Mouse (Mus musculus) MEL (cell line): ENCODE measurements around the gene Nadk2. TPM values are rescaled to one million over a fixed set of nuclear protein-coding genes. Genes with fewer than 3 reads are reported as not detected.

Experiments
- DNase-seq: peaks from one replicate; pipeline ENCODE4 v3.0.0; 2011; ENCODE audit warnings: low read depth, low spot score
- H3K27ac ChIP-seq: 2 replicates; pipeline ENCODE4 v1.5.1; 2012; ENCODE audit warnings: low read depth, mild to moderate bottlenecking, control low read depth, low read length, moderate library complexity; ENCODE audit not compliant: control insufficient read depth
- H3K27me3 ChIP-seq, 2 experiments: fragments of 150-350 bp in 1 of 2; sonication (generic) in 1 of 2; 2 replicates each; pipeline ENCODE4 v1.6.1; 2012; ENCODE audit warnings: low read length in 2 of 2, mild to moderate bottlenecking in 2 of 2, improper control_type of control experiment in 1 of 2, moderate library complexity in 1 of 2; ENCODE audit not compliant: insufficient read depth in 2 of 2, control insufficient read depth in 1 of 2
- H3K36me3 ChIP-seq, 2 experiments: 2 replicates each; pipeline ENCODE4 v1.6.1; 2012 to 2014; ENCODE audit warnings: low read length in 2 of 2, improper control_type of control experiment in 1 of 2, inconsistent platforms in 1 of 2, mild to moderate bottlenecking in 1 of 2; ENCODE audit not compliant: insufficient read depth in 2 of 2, control insufficient read depth in 1 of 2
- H3K4me1 ChIP-seq, 2 experiments: fragments of 150-350 bp in 1 of 2; sonication (generic) in 1 of 2; 2 replicates each; pipeline ENCODE4 v1.6.1; 2012; ENCODE audit warnings: low read length in 2 of 2, improper control_type of control experiment in 1 of 2, mild to moderate bottlenecking in 1 of 2; ENCODE audit not compliant: insufficient read depth in 2 of 2, control insufficient read depth in 1 of 2
- H3K4me3 ChIP-seq, 2 experiments: fragments of 150-350 bp in 1 of 2; sonication (generic) in 1 of 2; 2 replicates each; pipeline ENCODE4 v1.5.1; 2012; ENCODE audit warnings: low read depth in 2 of 2, low read length in 2 of 2, mild to moderate bottlenecking in 2 of 2, moderate library complexity in 2 of 2, control low read depth in 1 of 2, improper control_type of control experiment in 1 of 2; ENCODE audit not compliant: control insufficient read depth in 1 of 2, insufficient read depth in 1 of 2
- H3K79me2 ChIP-seq: 2 replicates; pipeline ENCODE4 v1.6.1; 2012; ENCODE audit warnings: mild to moderate bottlenecking, low read length, moderate library complexity; ENCODE audit not compliant: control insufficient read depth, poor library complexity, insufficient read depth
- H3K9ac ChIP-seq: 2 replicates; pipeline ENCODE4 v1.6.1; 2012; ENCODE audit warnings: low read depth, mild to moderate bottlenecking, control low read depth, low read length, moderate library complexity; ENCODE audit not compliant: control insufficient read depth, poor library complexity, severe bottlenecking
- H3K9me3 ChIP-seq: fragments of 150-350 bp; sonication (generic); replicated peaks from 2 replicates; pipeline ENCODE4 v1.6.1; 2012; ENCODE audit warnings: mild to moderate bottlenecking, low read length, improper control_type of control experiment, moderate library complexity; ENCODE audit not compliant: insufficient read depth
- BHLHE40 ChIP-seq: IDR thresholded peaks from 2 replicates; pipeline ENCODE4 v1.6.1; 2012; ENCODE audit warnings: low read depth, mild to moderate bottlenecking, inconsistent platforms, low read length, improper control_type of control experiment, borderline replicate concordance
- CHD1 ChIP-seq: IDR thresholded peaks from 2 replicates; pipeline ENCODE4 v1.6.1; 2012; ENCODE audit warnings: low read depth, mild to moderate bottlenecking, inconsistent platforms, low read length, improper control_type of control experiment
- CHD2 ChIP-seq: IDR thresholded peaks from 2 replicates; pipeline ENCODE4 v1.6.1; 2011; ENCODE audit warnings: low read length, improper control_type of control experiment
- CTCF ChIP-seq, 3 experiments: IDR thresholded peaks in 2 of 3; conservative IDR thresholded peaks in 1 of 3; 2 replicates each; pipeline ENCODE4 v1.5.1; 2011 to 2012; ENCODE audit warnings: low read length in 3 of 3, low read depth in 2 of 3, mild to moderate bottlenecking in 2 of 3, improper control_type of control experiment in 1 of 3, inconsistent platforms in 1 of 3, mixed read lengths in 1 of 3, moderate library complexity in 1 of 3; ENCODE audit not compliant: control insufficient read depth in 1 of 3, insufficient read depth in 1 of 3, poor library complexity in 1 of 3, severe bottlenecking in 1 of 3
- ELF1 ChIP-seq: IDR thresholded peaks from 2 replicates; pipeline ENCODE4 v1.6.1; 2014; ENCODE audit warnings: low read depth, mild to moderate bottlenecking, inconsistent platforms, low read length, improper control_type of control experiment, moderate library complexity
- EP300 ChIP-seq, 2 experiments: IDR thresholded peaks; 2 replicates each; pipeline ENCODE4 v1.6.1; 2011; ENCODE audit warnings: improper control_type of control experiment in 2 of 2, low read length in 2 of 2, low read depth in 1 of 2, mild to moderate bottlenecking in 1 of 2
- ETS1 ChIP-seq: IDR thresholded peaks from 2 replicates; pipeline ENCODE4 v1.6.1; 2012; ENCODE audit warnings: low read depth, mild to moderate bottlenecking, inconsistent platforms, low read length, improper control_type of control experiment, moderate library complexity
- HCFC1 ChIP-seq: IDR thresholded peaks from 2 replicates; pipeline ENCODE4 v1.6.1; 2012; ENCODE audit warnings: low read depth, mild to moderate bottlenecking, inconsistent platforms, low read length, improper control_type of control experiment, moderate library complexity
- MAFK ChIP-seq: IDR thresholded peaks from 2 replicates; pipeline ENCODE4 v1.6.1; 2011; ENCODE audit warnings: low read depth, mild to moderate bottlenecking, low read length, improper control_type of control experiment, borderline replicate concordance
- MAX ChIP-seq: IDR thresholded peaks from 2 replicates; pipeline ENCODE4 v1.6.1; 2011; ENCODE audit warnings: low read length, improper control_type of control experiment
- MAZ ChIP-seq: IDR thresholded peaks from 2 replicates; pipeline ENCODE4 v1.6.1; 2012; ENCODE audit warnings: low read depth, mild to moderate bottlenecking, inconsistent platforms, low read length, improper control_type of control experiment
- MEF2A ChIP-seq: IDR thresholded peaks from 2 replicates; pipeline ENCODE4 v1.6.1; 2014; ENCODE audit warnings: low read depth, mild to moderate bottlenecking, inconsistent platforms, low read length, improper control_type of control experiment; ENCODE audit not compliant: poor library complexity, insufficient replicate concordance, severe bottlenecking; ENCODE audit errors: extremely low read depth
- MXI1 ChIP-seq: IDR thresholded peaks from 2 replicates; pipeline ENCODE4 v1.6.1; 2011; ENCODE audit warnings: mild to moderate bottlenecking, low read depth, low read length, improper control_type of control experiment
- MYC ChIP-seq: IDR thresholded peaks from 2 replicates; pipeline ENCODE4 v1.6.1; 2011; ENCODE audit warnings: low read depth, mild to moderate bottlenecking, low read length, improper control_type of control experiment, moderate library complexity
- NRF1 ChIP-seq: IDR thresholded peaks from 2 replicates; pipeline ENCODE4 v1.6.1; 2014; ENCODE audit warnings: low read depth, mild to moderate bottlenecking, inconsistent platforms, low read length, improper control_type of control experiment, moderate library complexity; ENCODE audit not compliant: poor library complexity, insufficient read depth, severe bottlenecking
- POLR2A ChIP-seq, 2 experiments: IDR thresholded peaks; 2 replicates each; pipeline ENCODE4 v1.6.1; 2011 to 2012; ENCODE audit warnings: low read length in 2 of 2, mild to moderate bottlenecking in 2 of 2, control low read depth in 1 of 2, improper control_type of control experiment in 1 of 2, low read depth in 1 of 2, moderate library complexity in 1 of 2; ENCODE audit not compliant: control insufficient read depth in 1 of 2, insufficient read depth in 1 of 2, poor library complexity in 1 of 2
- POLR2AphosphoS2 ChIP-seq: IDR thresholded peaks from 2 replicates; pipeline ENCODE4 v1.6.1; 2011; ENCODE audit warnings: low read length, improper control_type of control experiment
- RAD21 ChIP-seq: IDR thresholded peaks from 2 replicates; pipeline ENCODE4 v1.6.1; 2011; ENCODE audit warnings: mild to moderate bottlenecking, low read depth, low read length, improper control_type of control experiment
- RCOR1 ChIP-seq: IDR thresholded peaks from 2 replicates; pipeline ENCODE4 v1.6.1; 2012; ENCODE audit warnings: low read depth, mild to moderate bottlenecking, inconsistent platforms, low read length, improper control_type of control experiment
- SIN3A ChIP-seq: IDR thresholded peaks from 2 replicates; pipeline ENCODE4 v1.6.1; 2012; ENCODE audit warnings: low read length, improper control_type of control experiment, inconsistent platforms
- SMC3 ChIP-seq: IDR thresholded peaks from 2 replicates; pipeline ENCODE4 v1.6.1; 2011; ENCODE audit warnings: low read depth, low read length, improper control_type of control experiment
- TAL1 ChIP-seq: IDR thresholded peaks from 2 replicates; pipeline ENCODE4 v1.6.1; 2012; ENCODE audit warnings: mild to moderate bottlenecking, inconsistent platforms, low read length, moderate library complexity, mixed read lengths
- TBP ChIP-seq: IDR thresholded peaks from 2 replicates; pipeline ENCODE4 v1.8.0; 2011; ENCODE audit warnings: low read depth, low read length, improper control_type of control experiment
- TCF12 ChIP-seq: IDR thresholded peaks from 2 replicates; pipeline ENCODE4 v1.6.1; 2014; ENCODE audit warnings: low read depth, mild to moderate bottlenecking, inconsistent platforms, low read length, improper control_type of control experiment, moderate library complexity
- USF1 ChIP-seq: IDR thresholded peaks from 2 replicates; pipeline ENCODE4 v1.6.1; 2014; ENCODE audit warnings: low read depth, mild to moderate bottlenecking, inconsistent platforms, low read length, improper control_type of control experiment, moderate library complexity
- USF2 ChIP-seq, 2 experiments: IDR thresholded peaks; 2 replicates each; pipeline ENCODE4 v1.6.1; 2011 to 2012; ENCODE audit warnings: improper control_type of control experiment in 2 of 2, low read length in 2 of 2, borderline replicate concordance in 1 of 2, inconsistent platforms in 1 of 2, low read depth in 1 of 2, mild to moderate bottlenecking in 1 of 2; ENCODE audit not compliant: insufficient read depth in 1 of 2
- ZC3H11A ChIP-seq: IDR thresholded peaks from 2 replicates; pipeline ENCODE4 v1.6.1; 2012; ENCODE audit warnings: low read depth, mild to moderate bottlenecking, inconsistent platforms, low read length, improper control_type of control experiment
- ZKSCAN1 ChIP-seq: IDR thresholded peaks from 2 replicates; pipeline ENCODE4 v1.6.1; 2012; ENCODE audit warnings: low read depth, mild to moderate bottlenecking, inconsistent platforms, low read length, improper control_type of control experiment, moderate library complexity
- ZMIZ1 ChIP-seq: IDR thresholded peaks from 2 replicates; pipeline ENCODE4 v1.6.1; 2012; ENCODE audit warnings: low read depth, mild to moderate bottlenecking, inconsistent platforms, low read length, improper control_type of control experiment, moderate library complexity
- ZNF384 ChIP-seq: IDR thresholded peaks from 2 replicates; pipeline ENCODE4 v1.6.1; 2012; ENCODE audit warnings: low read depth, mild to moderate bottlenecking, inconsistent platforms, low read length, improper control_type of control experiment
- polyA plus RNA-seq, 2 experiments: library from polyadenylated mRNA; stranded (reverse) in 1 of 2; unstranded in 1 of 2; fragments of >175 nt in 1 of 2; fragments of >200 nt in 1 of 2; gene quantifications; 2 replicates each; pipeline versions ENCODE4 v1.2.1 to v1.2.4; 2012; ENCODE audit warnings: low replicate concordance in 2 of 2, low read depth in 1 of 2; ENCODE audit not compliant: insufficient read length in 2 of 2, insufficient read depth in 1 of 2, missing spikeins in 1 of 2
- total RNA-seq: library from RNA; depleted of rRNA; stranded (reverse); fragments of 300-350 nt; gene quantifications from 2 replicates; pipeline ENCODE4 v1.2.3, GENCODE M21; 2012

The Nadk2 gene
- total and polyA plus RNA-seq, 3 experiments = 168 to 659 (median 361) TPM

GRCm38 (mm10) chr15:9139447-9139846 lies 68.4 kb downstream of the Nadk2 start:
- H3K4me3 ChIP-seq = peak overlapping the region; percentile 64 to 84
- peak; percentile 59 for DNase-seq
- TF ChIP-seq CTCF (IDR thresholded peaks at IDR 0.05 in 2 of 3, conservative IDR thresholded peaks at IDR 0.05 in 1 of 3; ENCODE audit: control insufficient read depth in 1 of 3, insufficient read depth in 1 of 3, low read depth in 2 of 3, low read length in 3 of 3, poor library complexity in 1 of 3, severe bottlenecking in 1 of 3) = no peak
- 0 out of 2 replicates have a peak, but pooled peaks have one; percentile 22 for TF ChIP-seq USF1
- no peak; the same call in 1 of the 2 replicates for TF ChIP-seq MXI1
- TF ChIP-seq MYC = peak; percentile 51
- H3K36me3 ChIP-seq = peaks cover 3 to 26% of the 10 kb centered on the region in 2 experiments
- peaks cover 7 to 21% of the 10 kb centered on the region in 2 experiments for H3K4me1 ChIP-seq
- no peaks in the 10 kb centered on the region for H3K9me3 ChIP-seq
- H3K9ac ChIP-seq = peak overlapping the region; percentile 87
- H3K79me2 ChIP-seq = peaks cover 46% of the 10 kb centered on the region
- H3K27ac ChIP-seq = peak overlapping the region; percentile 65
- no peaks in the 10 kb centered on the region for H3K27me3 ChIP-seq

DNA sequence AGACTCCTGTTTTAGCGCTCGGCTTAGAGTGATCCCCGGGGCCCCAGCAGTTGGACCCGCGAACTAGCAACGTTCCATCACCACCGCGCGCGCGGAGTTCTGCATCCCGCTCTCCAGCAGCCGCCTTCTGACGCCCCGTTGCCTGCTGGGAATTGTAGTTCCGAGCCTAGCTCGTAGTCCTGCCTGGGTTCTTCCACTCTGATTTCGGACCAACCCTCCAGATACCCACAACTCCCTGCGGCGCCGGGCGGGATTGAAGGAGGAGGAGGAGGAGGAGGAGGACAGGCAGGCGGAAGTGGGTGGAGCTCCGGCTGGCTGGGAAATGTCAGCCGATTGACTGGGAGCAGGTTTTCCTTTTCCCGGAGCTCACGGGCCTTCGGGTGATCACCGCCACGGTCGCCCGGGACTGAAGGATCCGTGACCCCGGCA lies 69.2 kb downstream of the Nadk2 start, which contains the start of gene Lmbrd2:
Gene Lmbrd2 (plus strand): TSS at position 299 of the 429 bp plus-strand sequence.
- Histone ChIP-seq H3K79me2 (peaks cover 42% of the 10 kb centered on the region), H3K4me1 (peaks cover 7 to 21% of the 10 kb centered on the region in 2 experiments), H3K9me3 (no peaks in the 10 kb centered on the region), H3K36me3 (peaks cover 0 to 26% of the 10 kb centered on the region in 2 experiments), H3K27me3 (no peaks in the 10 kb centered on the region), H3K4me3 (peak within 1 kb of the TSS; percentile 70 to 84), H3K27ac (peak within 1 kb of the TSS; percentile 65), H3K9ac (peak within 1 kb of the TSS; percentile 87)
- peak; percentile 99 for DNase-seq
- TF ChIP-seq ELF1 (peak; percentile 91), BHLHE40 (no peak), TAL1 (no peak), MAFK (no peak), TCF12 (peak; percentile 55), MYC (peak; percentile 8; the same call in 1 of the 2 replicates), ETS1 (no peak; the same call in 1 of the 2 replicates), MEF2A (no peak), NRF1 (peak; percentile 47; the same call in 1 of the 2 replicates), USF2 (IDR thresholded peaks at IDR 0.05; ENCODE audit: borderline replicate concordance in 1 of 2, insufficient read depth in 1 of 2, low read depth in 1 of 2, low read length in 2 of 2) (no peak), TBP (peak; percentile 55; the same call in 1 of the 2 replicates), POLR2A (IDR thresholded peaks at IDR 0.05; ENCODE audit: control insufficient read depth in 1 of 2, insufficient read depth in 1 of 2, low read depth in 1 of 2, low read length in 2 of 2, poor library complexity in 1 of 2) (peak; percentile 65 to 94; a peak in 3 of 4 replicates), MAX (0 out of 2 replicates have a peak, but pooled peaks have one; percentile 35), RCOR1 (no peak), SMC3 (no peak), MAZ (peak; percentile 73; the same call in 1 of the 2 replicates), ZMIZ1 (peak; percentile 34; the same call in 1 of the 2 replicates), HCFC1 (peak; percentile 97), ZNF384 (no peak), CHD2 (no peak), USF1 (0 out of 2 replicates have a peak, but pooled peaks have one; percentile 17), ZKSCAN1 (no peak), RAD21 (no peak), POLR2AphosphoS2 (peak; percentile 78), SIN3A (peak; percentile 92), CHD1 (no peak), ZC3H11A (no peak), EP300 (IDR thresholded peaks at IDR 0.05; ENCODE audit: low read depth in 1 of 2, low read length in 2 of 2) (no peak)
